Mouse (Mus musculus): ENCODE results near the gene Bcl2l10.
"Not testable (repeated sequence)": the region's sequence is repeated elsewhere in the genome, so short reads cannot be mapped to it uniquely, and the experiment has no call there.

Gene Bcl2l10

DNA sequence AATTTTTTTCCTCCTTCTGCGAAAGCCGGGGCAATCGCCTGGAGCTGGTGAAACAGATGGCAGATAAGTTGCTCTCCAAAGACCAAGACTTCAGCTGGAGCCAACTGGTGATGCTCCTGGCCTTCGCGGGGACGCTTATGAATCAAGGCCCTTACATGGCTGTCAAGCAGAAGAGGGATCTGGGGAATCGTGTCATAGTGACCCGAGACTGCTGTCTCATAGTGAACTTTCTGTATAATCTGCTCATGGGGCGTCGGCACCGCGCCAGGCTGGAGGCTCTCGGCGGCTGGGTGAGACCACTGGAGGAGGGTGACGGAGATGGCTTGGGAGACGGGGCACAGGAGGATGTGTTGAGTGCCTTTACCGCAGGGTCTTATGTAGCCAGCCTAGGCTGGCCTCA lies 508 bp downstream of the Bcl2l10 start:
- no peak for DNase-seq (ENCODE audit: low spot score)

DNA sequence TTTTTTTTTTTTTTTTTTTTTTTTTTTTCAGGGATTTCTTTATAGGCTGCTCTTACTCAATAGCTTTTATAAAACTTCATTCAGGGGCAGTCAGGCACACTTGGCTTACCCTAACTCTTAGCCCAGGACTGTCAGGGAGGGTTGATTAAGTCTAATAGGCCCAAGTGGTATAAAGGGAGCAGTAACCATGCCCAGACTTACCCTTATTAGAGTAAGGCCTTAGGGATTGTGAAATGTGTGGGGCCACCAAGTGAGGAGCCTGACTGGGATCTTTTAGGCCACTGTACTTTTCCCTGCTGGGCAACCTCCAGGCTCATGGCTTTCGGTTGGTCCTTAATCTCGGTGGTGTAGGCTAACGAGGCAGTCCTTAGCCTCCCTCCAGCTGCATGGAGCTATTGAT lies 1.1 kb downstream of the Bcl2l10 start:
- no peak for DNase-seq (ENCODE audit: low spot score)

DNA sequence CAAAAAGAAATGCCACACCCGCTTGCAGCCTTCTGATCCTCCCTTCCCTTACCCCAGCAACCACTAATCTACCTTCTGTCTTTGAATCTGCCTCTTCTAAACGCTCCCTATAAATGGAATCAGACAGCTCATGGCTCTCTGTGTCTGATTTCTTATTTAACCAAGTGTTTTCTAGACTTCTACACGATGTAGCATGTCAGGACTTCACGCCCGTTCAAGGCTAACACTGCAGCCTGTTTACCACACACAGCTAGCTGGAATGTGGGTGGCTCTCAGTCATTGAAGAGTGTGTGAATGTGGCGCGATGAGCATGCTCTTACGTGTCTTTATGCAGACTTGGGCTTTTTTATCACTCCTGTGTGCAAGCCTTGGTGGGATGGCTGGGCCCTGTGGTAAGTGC lies 5.5 kb downstream of the Bcl2l10 start:
- no peak for DNase-seq (ENCODE audit: low spot score)

DNA sequence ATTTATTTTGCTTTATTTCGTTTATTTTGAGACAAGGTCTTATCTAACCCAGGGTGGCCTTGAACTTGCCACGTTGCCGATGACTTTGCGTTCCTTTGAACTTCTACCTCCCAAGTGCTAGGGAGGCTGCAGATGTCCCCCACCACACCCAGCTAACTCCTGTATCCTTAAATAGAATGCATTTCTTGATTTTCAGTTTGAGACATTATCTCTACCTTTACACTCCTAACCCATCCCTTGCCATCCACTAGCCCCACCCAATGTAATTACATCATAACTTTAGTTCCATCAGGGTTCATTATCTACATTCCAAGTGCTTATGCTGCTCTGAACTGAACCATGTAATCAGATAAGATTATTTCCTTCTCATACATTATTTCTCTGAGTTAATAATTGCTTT lies 8.2 kb downstream of the Bcl2l10 start:
- DNase-seq (ENCODE audit: low spot score): no peak

DNA sequence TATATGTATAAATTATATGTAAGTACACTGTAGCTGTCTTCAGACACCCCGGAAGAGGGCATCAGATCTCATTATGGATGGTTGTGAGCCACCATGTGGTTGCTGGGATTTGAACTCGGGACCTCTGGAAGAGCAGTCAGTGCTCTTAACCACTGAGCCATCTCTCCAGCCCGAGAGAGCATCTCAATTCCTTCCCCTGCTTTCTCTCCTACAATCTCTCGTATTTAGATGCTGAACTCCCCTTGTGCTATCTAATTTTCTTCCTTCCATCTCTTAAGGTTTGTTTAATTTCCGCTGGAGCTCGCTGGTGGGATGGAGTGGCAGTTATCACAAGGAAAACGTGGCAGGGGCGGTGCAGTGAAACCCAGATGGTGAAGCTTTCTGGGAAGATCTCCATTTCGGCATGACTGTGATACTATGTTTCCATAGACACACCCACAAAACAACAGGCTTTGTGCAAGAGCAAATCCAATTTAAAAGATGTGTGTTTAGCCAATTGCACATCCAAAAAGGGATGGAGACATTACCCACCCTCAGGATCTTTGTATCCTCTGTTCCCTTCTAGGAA lies 9.6 kb downstream of the Bcl2l10 start:
- DNase-seq (ENCODE audit: low spot score): peak; percentile 59

DNA sequence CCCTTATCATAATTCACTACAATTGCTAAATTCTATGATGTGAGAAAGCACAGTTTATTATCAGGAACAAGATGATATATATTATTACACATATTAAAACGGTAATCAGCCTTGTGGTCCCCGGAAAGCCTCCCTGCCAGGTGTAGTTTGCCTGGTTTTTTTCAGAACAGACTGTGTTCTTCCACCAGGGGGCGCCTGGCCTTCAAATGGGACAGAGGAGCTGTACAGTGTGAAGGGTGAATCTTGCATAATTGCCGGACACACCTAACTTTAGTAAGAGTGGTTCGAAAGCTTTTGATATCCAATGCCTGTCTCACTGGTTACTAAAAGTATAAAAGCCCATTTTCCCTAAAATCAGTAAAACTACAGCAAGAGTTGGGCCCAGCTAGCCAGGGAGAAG lies 14.1 kb downstream of the Bcl2l10 start:
- DNase-seq (ENCODE audit: low spot score): peak; percentile 59

DNA sequence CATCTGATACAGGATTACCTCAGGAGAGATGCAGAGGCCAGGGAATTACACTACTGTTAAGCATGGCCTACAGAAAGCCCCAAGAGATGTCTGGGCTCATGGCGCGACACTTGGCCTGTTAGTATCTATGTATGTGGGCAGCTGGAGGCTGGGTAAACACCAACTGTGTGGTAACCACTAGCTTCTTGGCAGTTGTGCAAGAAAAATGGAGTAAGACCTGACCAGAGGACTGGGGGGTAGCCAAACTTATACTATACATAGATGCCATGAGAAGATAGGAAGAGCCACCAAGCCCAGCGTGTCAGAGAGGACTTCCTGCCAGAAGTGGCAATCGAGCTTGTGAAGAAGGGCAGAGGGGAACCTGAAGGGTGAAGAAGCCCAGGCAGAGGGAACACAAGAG lies 14.6 kb downstream of the Bcl2l10 start:
- no peak for DNase-seq (ENCODE audit: low spot score)

DNA sequence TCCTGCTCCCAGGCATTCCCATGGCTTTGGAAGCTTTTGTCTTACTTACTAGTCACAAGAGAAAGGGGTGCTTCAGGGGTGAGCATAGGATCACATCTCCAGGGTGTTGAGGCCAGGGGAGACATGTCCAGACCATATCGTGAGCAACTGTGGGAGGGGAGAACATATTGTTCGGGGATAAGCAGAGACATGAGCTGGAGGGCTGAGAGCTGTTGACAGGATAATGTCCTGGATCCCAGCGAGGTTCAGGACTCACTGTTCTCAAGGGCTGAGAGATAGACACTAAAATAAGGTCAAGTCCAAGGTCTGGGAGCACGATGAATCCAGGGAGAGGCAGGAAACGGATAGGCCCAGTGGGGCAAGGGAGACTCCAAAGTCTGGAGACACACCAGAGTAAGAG lies 15.4 kb downstream of the Bcl2l10 start:
- peak; percentile 82 for DNase-seq (ENCODE audit: low spot score)

DNA sequence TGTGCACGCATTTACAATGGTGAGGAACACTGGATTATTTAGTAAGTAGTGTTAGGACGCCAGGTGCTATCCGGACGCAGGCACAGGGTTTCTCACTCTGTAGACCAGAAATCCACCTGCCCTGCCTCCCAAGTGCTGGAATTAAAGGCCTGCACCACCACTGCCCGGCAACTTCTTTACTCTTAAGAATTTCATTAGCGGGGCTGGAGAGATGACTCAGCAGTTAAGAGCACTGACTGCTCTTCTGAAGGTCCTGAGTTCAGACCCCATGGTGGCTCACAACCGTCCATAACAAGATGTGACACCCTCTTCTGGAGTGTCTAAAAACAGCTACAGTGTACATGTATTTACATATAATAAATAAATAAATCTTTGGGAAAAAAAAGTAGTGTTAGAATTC lies 16.1 kb downstream of the Bcl2l10 start:
- not testable (repeated sequence) for DNase-seq (ENCODE audit: low spot score)

DNA sequence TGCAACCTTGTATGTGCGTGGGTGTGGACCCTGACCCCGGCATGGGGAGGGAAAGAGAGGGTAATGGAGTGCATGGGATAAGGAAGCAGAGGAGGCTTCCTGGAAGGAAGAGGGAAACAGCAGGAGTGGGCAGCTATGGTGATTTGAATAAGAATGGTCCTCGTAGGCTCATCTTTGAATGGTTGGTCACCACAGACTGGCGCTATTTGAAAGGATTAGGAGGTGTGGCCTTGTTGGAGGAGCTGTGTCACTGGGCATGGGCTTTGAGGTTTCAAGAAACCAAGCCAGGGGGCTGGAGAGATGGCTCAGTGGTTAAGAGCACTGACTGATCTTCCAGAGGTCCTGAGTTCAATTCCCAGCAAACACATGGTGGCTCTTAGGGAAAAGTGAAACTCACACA lies 17.6 kb downstream of the Bcl2l10 start:
- DNase-seq (ENCODE audit: low spot score): no peak

DNA sequence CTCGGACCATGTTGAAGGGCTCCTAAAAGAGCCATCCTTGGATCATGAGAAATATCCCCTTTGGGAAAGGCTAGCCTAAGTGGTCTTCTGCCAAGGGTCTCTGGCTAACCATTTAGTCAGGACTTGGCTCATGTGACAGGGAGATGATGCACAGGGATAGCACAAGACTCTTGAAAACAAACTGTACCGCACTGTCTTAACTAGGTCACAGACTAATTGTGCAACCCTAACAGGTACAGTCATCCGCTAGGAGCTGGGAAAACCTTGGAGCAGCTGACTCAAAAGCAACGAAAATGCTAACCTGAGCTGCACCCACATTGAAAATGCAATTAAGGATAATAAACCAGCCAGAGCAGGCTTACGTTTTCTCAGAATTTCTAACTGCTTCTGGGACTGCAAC lies 18.6 kb downstream of the Bcl2l10 start:
- DNase-seq (ENCODE audit: low spot score): no peak

DNA sequence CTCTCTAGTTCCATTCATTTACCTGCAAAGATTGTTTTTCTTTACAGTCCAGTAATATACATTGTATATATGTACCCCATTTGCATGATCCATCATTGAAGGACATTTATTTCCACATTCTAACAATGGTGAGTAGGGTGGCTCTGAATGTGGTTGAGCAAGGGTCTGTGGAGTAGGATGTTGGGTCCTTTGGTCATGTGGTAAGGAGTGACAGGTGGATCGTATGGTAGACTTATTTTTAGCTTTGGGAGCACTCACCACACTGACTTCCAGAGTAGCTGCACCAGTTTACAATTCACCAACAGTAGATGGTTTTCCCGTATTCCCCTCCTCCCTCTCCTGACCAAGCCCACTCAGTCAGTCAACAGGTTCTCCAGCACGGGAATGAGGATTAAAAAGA lies 21.2 kb downstream of the Bcl2l10 start:
- no peak for DNase-seq (ENCODE audit: low spot score)

DNA sequence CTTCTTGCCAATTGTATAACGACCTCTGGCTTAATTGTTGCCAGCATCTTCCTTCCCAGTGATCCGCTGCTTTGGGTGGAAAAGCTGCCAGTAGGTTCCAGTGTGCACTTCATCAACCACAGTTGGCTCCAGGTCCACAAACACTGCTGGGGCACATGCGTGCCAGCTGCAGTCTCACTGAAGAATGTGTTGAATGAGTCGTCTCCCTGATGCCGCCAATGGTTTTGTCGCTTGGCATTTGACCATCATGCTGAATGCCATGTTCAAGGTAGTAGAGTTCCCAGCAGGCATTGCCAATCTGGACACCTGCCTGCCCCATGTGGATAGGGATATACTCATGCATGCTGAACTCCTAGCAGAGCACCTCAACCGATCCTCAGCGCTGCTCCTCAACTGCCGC lies 28.0 kb downstream of the Bcl2l10 start:
- no peak for DNase-seq (ENCODE audit: low spot score)

DNA sequence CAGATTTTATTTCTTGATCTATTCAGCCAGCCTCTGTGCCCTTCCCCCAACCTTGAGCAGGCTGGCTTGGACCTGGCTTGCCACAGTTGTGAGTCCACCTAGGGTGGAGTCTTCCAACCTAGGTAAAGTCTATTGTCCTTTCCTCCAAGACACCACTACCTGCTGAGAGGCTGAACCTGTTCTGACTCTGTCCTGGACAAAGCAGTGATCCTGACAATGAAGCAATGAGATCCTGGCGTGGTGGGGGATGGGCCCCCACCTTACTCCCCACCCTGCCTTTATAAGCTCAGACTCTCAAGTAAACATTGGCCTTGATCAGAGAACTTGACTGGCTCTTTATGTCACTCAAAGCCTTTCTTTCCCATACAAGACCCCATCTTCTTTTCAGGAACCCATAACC lies 28.9 kb downstream of the Bcl2l10 start:
- no peak for DNase-seq (ENCODE audit: low spot score)

DNA sequence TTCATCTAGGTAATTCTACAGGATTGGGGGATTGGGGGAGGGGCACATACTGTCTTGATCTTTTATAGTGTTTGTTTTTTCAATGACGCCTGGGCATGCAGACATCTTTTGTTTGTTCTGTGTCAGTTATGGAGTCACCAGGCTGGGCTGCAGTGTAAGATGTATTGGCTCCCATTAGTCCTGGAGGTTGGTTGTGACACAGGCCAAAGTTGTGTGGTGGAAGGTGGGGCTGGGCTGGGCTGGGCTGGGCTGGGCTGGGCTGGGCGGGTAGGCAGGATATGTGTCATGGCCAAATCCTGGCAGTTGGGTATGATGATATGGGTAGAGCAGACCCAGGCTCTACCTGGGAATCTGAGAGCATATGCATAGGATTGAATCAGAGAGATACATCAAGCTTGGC lies 31.2 kb downstream of the Bcl2l10 start:
- DNase-seq (ENCODE audit: low spot score): no peak

DNA sequence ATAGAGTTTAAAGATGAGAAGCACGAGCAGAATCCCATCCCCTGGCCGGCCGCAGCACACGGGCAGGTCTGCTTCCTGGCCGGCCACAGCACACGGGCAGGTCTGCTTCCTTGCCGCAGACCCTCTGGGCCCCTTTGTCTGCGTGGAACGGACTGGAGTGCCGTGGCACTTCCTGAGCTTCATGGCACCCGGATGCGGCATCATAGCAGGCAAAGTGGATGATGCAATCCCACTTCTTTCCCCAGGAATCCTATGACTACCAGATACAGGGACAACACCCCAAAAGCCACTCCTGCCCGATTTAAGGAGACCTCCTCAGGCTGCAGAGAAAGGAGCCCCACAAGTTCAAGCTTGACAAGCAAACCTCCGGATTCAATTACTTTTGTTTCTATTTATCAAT lies 35.3 kb downstream of the Bcl2l10 start:
- no peak for DNase-seq (ENCODE audit: low spot score)

DNA sequence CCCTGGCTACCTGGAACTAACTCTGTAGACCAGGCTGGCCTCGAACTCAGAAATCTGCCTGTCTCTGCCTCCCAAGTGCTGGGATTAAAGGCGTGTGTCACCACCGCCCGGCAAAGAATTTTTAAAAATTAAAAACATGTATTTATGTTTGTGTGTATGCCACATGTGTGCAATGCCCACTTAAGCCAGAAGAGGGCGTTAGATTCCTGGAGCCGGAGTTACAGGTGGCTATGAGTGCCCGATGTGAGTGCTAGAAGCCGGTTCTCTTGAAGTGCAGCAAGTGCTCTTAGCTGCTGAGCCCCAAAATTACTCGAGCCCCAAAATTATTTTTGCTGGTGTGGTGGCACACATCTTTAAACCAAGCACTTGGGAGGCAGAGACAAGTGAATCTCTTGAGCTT lies 36.2 kb downstream of the Bcl2l10 start:
- DNase-seq (ENCODE audit: low spot score): no peak

DNA sequence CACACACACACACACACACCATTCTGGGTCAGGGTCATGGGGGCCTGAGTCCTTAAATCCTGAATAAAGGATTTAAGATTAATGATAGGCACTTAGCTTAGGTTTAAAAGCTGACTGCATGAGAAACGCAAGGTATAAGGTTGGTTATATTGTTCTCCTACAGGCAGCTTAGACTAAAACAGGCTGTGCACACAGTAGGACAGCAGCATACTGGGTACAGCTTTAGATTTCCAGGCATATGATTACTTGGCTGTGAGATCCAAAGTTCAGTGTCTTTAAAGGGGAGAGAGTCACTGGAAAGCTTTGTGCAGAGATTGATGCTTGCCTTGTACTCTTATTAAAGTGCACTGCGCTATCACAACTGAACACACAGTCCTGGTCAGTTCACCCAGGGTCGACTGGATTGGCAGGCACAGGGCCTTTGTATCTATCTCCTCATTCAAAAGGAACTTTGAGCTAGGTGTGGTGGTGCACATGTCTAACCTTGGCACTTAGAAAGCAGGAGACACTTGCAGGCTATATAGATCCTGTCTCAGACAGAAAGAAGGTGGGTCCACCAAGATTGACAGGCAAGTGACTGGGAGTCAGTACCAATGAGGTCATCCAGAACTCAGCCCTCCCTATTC lies 36.9 kb downstream of the Bcl2l10 start:
- DNase-seq (ENCODE audit: low spot score): no peak

DNA sequence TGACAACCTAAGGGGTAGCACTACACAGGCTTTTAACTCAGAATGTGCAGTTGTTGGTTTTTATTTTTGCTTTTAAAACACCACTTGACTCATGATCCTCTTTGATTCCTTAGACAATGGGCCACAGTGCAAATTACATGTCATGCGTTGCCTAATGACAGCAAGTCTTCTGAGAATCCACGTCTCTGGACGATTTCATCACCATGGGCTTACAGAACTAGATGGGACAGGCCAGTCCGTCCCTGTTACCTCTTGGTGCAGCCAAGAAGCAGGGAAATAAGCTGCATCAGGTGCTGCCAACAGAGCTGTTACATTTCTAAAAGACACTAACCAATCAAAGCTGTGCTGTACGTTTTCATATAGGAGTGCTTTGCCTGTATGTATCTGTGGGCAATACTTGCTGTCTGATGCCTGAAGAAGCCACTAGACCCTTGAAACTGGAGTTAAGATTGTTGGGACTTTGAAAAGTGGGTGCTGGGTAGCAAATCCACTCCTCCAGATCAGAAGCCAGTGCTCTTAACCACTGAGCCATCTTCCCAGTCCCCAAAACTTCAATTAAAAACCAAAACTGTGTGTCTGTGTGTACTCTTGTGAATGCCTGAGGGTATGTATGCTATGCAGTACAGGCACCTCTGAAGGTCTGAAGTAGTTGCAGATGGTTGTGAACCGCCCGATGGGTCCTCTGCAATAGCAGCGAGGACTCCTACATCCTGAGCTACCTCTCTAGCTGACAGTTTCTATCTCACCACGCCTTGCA lies 37.8 kb downstream of the Bcl2l10 start:
- no peak for DNase-seq (ENCODE audit: low spot score)

DNA sequence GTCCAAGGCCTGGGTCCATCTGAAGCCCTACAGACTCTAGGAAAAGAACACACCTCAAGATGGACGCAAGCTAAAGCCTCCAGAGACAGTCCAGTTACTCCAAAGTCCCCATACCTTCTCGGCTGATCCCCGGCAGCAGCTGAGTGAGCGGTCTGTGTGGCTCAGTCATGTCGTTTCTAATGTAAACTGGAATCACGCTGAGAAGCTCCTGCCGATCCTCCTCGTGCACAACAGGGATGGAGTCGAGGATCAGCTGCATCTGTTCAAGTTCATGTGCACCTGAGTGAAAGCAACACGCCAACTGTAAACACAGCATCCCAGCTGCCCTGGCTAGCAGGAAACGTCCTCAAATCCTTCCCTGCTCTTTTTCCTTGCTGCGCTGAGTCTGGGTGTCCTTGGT lies 45.7 kb downstream of the Bcl2l10 start:
- DNase-seq (ENCODE audit: low spot score): no peak

DNA sequence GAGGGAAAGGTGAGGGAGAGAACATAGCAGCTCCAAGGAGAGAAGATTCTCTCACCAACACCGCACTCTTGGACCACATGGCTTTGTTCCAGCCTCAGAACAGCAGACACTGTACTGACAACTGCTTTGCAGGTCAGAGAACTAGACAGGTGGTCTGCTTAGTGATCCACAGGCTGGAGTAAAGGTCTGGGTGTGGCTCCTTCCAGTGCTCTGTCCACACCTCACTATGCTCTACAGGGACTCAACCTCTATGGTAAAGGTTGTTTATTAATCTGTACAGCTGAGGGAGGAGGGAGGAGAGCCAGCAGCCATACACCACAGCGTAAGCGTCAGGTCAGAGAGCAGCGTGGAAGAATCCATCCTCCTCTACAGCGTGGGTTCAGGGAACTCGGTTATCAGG lies 48.4 kb downstream of the Bcl2l10 start:
- DNase-seq (ENCODE audit: low spot score): no peak

DNA sequence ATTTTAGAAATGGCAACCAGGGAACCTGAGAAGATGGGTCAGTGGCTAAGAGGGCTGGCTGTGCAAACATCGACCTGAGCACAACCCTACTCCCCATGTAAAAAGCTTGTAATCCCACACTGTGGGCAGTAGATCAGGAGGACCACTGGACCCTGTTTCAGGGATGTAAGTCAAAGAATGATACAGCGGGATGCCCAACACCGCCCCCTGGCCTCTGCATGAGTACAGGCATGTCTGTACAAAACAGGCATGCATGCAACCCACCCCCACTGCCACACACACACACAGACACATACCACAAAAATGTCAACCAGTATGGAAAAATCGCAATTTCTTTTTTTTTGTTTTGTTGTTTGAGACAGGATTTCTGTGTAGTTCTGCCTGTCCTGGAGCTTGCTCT lies 51.5 kb downstream of the Bcl2l10 start:
- no peak for DNase-seq (ENCODE audit: low spot score)

DNA sequence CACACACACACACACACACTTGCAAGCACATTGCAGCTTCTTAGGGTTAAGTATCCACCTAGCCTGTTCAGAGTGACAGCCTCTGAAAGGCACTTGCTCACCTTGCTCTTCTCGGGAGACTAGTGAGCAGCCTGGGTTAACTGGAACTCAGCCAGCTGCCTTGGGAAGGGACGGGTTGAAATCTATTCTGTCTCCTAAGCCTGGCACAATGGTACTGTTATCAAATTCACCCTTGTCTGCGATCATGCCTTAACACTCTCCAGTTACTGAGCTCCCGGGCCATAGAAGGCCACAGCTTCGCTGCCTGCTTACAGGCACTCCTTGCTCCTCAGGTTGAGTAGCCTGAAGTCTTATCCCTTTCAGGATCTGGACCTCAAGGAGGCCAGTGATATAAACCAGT lies 53.1 kb downstream of the Bcl2l10 start:
- no peak for DNase-seq (ENCODE audit: low spot score)
